Mouse (Mus musculus) thymus, postnatal 25 days (tissue): ENCODE data around the gene Cbx1.
A peak's percentile ranks its signal among the peaks of the same experiment; 100 is the strongest.

Source experiments
- DNase-seq: peaks from one replicate; pipeline ENCODE4 v3.0.0; 2022

The Cbx1 gene

GRCm38 (mm10) chr11:96816979-96817378, 28.1 kb downstream of the Cbx1 start:
- DNase-seq = no peak

GRCm38 (mm10) chr11:96818128-96818710, 29.3 kb downstream of the Cbx1 start:
- DNase-seq = no peak

GRCm38 (mm10) chr11:96821956-96822355, 33.0 kb downstream of the Cbx1 start:
- no peak for DNase-seq

GRCm38 (mm10) chr11:96822675-96823470, 33.9 kb downstream of the Cbx1 start:
- DNase-seq = no peak

- DNase-seq = no peak
Measured at GRCm38 (mm10) chr11:96823471-96823837, 34.5 kb downstream of the Cbx1 start.

GRCm38 (mm10) chr11:96823880-96824782, 35.2 kb downstream of the Cbx1 start:
- peak; percentile 90 for DNase-seq

- no peak for DNase-seq
Measured at GRCm38 (mm10) chr11:96824783-96825495, 36.0 kb downstream of the Cbx1 start.

- DNase-seq = no peak
Measured at GRCm38 (mm10) chr11:96826481-96826880, 37.6 kb downstream of the Cbx1 start.

- no peak for DNase-seq
Measured at GRCm38 (mm10) chr11:96827062-96827581, 38.2 kb downstream of the Cbx1 start.

GRCm38 (mm10) chr11:96827917-96828316, 39.0 kb downstream of the Cbx1 start:
- no peak for DNase-seq

GRCm38 (mm10) chr11:96828881-96829280, 40.0 kb downstream of the Cbx1 start:
- DNase-seq = no peak

GRCm38 (mm10) chr11:96829403-96829812, 40.5 kb downstream of the Cbx1 start:
- peak; percentile 74 for DNase-seq

GRCm38 (mm10) chr11:96829813-96830538, 41.0 kb downstream of the Cbx1 start, which contains the start of gene Nfe2l1:
Nfe2l1 (minus strand) TSS chr11:96829968.
- DNase-seq = peak; percentile 96

- no peak for DNase-seq
Measured at GRCm38 (mm10) chr11:96830539-96831216, 41.8 kb downstream of the Cbx1 start.

GRCm38 (mm10) chr11:96831516-96831915, 42.6 kb downstream of the Cbx1 start:
- DNase-seq = no peak

- DNase-seq = no peak
Measured at GRCm38 (mm10) chr11:96832541-96832940, 43.6 kb downstream of the Cbx1 start.

GRCm38 (mm10) chr11:96832973-96833372, 44.0 kb downstream of the Cbx1 start:
- DNase-seq = no peak

- no peak for DNase-seq
Measured at GRCm38 (mm10) chr11:96834127-96834526, 45.2 kb downstream of the Cbx1 start.

GRCm38 (mm10) chr11:96837298-96837697, 48.4 kb downstream of the Cbx1 start:
- no peak for DNase-seq

- DNase-seq = no peak
Measured at GRCm38 (mm10) chr11:96838341-96838740, 49.4 kb downstream of the Cbx1 start.

- no peak for DNase-seq
Measured at GRCm38 (mm10) chr11:96839428-96839827, 50.5 kb downstream of the Cbx1 start.
